Mouse (Mus musculus) mouse trophoblast stem cell (cell line): ENCODE measurements at regions not wholly inside any gene's neighbourhood (a gene's known extent, or its start where the extent isn't known, plus 50 kb on each side); places are given as distances from the start of the nearest gene placed in this dataset.

Source experiments
- in situ Hi-C, 2 experiments: fragments of 300-500 bp; cut with MseI, MboI; formaldehyde crosslinking; loops; 2 replicates in 1 of 2; 3 replicates in 1 of 2; pipeline ENCODE4 v1.15.1; 2025

- in situ Hi-C loops = no loop called here
These were observed 54.5 kb upstream of the Cmc1 start for GRCm38 (mm10) chr9:118204456-118204855.

- in situ Hi-C loops = no loop called here
These were observed 56.5 kb upstream of the Cmc1 start for GRCm38 (mm10) chr9:118206483-118206882.

- in situ Hi-C loops = no loop called here
These were observed 69.7 kb upstream of the Cmc1 start for GRCm38 (mm10) chr9:118219696-118220095.

GRCm38 (mm10) chr9:118221186-118221585 lies 71.2 kb upstream of the Cmc1 start:
- in situ Hi-C loops = no loop called here

GRCm38 (mm10) chr9:118227401-118228061 lies 77.6 kb upstream of the Cmc1 start:
- in situ Hi-C loops = no loop called here

GRCm38 (mm10) chr9:118228691-118229427 lies 78.9 kb upstream of the Cmc1 start:
- in situ Hi-C loops = no loop called here

- in situ Hi-C loops = no loop called here
These were observed 90.7 kb upstream of the Cmc1 start for GRCm38 (mm10) chr9:118240711-118241110.

GRCm38 (mm10) chr9:118246820-118247628 lies 97.0 kb upstream of the Cmc1 start:
- in situ Hi-C loops = no loop called here

- in situ Hi-C loops = no loop called here
These were observed 103.9 kb upstream of the Cmc1 start for GRCm38 (mm10) chr9:118253829-118254228.

- in situ Hi-C loops = no loop called here
These were observed 105.3 kb upstream of the Cmc1 start for GRCm38 (mm10) chr9:118255200-118255733.

GRCm38 (mm10) chr9:118255751-118256266 lies 105.8 kb upstream of the Cmc1 start:
- in situ Hi-C loops = no loop called here

- in situ Hi-C loops = no loop called here
These were observed 116.3 kb upstream of the Cmc1 start for GRCm38 (mm10) chr9:118266298-118266697.

- in situ Hi-C loops = no loop called here
These were observed 121.7 kb upstream of the Cmc1 start for GRCm38 (mm10) chr9:118271681-118272080.

- in situ Hi-C loops = no loop called here
These were observed 122.9 kb upstream of the Cmc1 start for GRCm38 (mm10) chr9:118272713-118273407.

GRCm38 (mm10) chr9:118285481-118285880 lies 135.5 kb upstream of the Cmc1 start:
- in situ Hi-C loops = no loop called here

- in situ Hi-C loops = no loop called here
These were observed 137.6 kb upstream of the Cmc1 start for GRCm38 (mm10) chr9:118287606-118288005.

- in situ Hi-C loops = no loop called here
These were observed 142.9 kb upstream of the Cmc1 start for GRCm38 (mm10) chr9:118292836-118293235.

GRCm38 (mm10) chr9:118294011-118294410 lies 144.0 kb upstream of the Cmc1 start:
- in situ Hi-C loops = no loop called here

- in situ Hi-C loops = no loop called here
These were observed 152.9 kb upstream of the Cmc1 start for GRCm38 (mm10) chr9:118302785-118303384.

GRCm38 (mm10) chr9:118318357-118319140 lies 159.5 kb upstream of the Eomes start:
- in situ Hi-C loops = no loop called here
